Mouse (Mus musculus): ENCODE data around the gene Ints5. TPM values are rescaled to one million over a fixed set of nuclear protein-coding genes. Genes with fewer than 3 reads are reported as not detected.

The Ints5 gene
- total and polyA plus RNA-seq, 2 experiments from 2014 or later, result 20.2 to 37.8 TPM

- ATAC-seq (ENCODE audit: low FRiP score) (no peak), DNase-seq (ENCODE audit: low spot score) (no peak)
- Histone ChIP-seq H3K4me2 (ENCODE audit: low read depth, low read length, poor library complexity, severe bottlenecking) (no peak overlapping the region), H3K27me3 (ENCODE audit: insufficient read depth, low read length) (no peaks in the 10 kb centered on the region), H3K4me1 (ENCODE audit: insufficient read depth, low read length) (no peaks in the 10 kb centered on the region; the same call in 1 of the 2 replicates), H3K36me3 (ENCODE audit: insufficient read depth, low read length) (peaks cover 44% of the 10 kb centered on the region), H3K9ac (replicated peaks; ENCODE audit: low read length, poor library complexity, severe bottlenecking) (no peak overlapping the region), H3K4me3 (ENCODE audit: low read depth, low read length) (no peak overlapping the region), H3K9me3 (ENCODE audit: low read length) (no peaks in the 10 kb centered on the region), H3K27ac (ENCODE audit: low read depth, low read length) (no peak overlapping the region)
- no peak for TF ChIP-seq CTCF (IDR thresholded peaks at IDR 0.05)
- 94% methylated on average over 5 of the region's 5 CpGs for WGBS
Measured at GRCm38 (mm10) chr19:8903412-8903811, 10.6 kb downstream of the Ints5 start.

DNA sequence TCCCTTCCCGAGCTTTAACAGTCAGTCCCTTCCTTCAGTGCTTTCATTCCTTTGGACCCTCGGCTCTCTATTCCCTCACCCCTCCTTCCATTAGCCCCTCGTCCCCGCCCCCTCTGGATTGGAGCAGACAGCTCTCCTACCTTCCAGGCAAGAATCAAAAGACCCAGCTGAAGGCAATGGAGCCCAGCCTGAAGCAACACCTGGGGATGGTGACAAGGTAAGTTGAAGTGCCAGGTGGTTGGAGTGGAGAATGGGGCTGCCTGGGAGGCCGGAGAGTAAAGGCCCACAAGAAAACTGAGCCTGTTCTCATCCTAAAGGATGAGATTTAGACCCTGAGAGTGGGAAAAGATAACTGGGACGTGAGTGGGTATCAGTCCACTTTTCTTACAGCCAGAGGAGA lies 15.7 kb downstream of the Ints5 start:
- no peak overlapping the region for H3K4me3 ChIP-seq (ENCODE audit: low read depth, low read length)
- no peaks in the 10 kb centered on the region for H3K4me1 ChIP-seq (ENCODE audit: insufficient read depth, low read length)
- no peaks in the 10 kb centered on the region for H3K27me3 ChIP-seq (ENCODE audit: insufficient read depth, low read length)
- H3K9ac ChIP-seq (replicated peaks; ENCODE audit: low read length, poor library complexity, severe bottlenecking), result no peak overlapping the region
- no peak for ATAC-seq (ENCODE audit: low FRiP score)
- H3K27ac ChIP-seq (ENCODE audit: low read depth, low read length), result no peak overlapping the region
- H3K9me3 ChIP-seq (ENCODE audit: low read length), result no peaks in the 10 kb centered on the region
- no peak overlapping the region for H3K4me2 ChIP-seq (ENCODE audit: low read depth, low read length, poor library complexity, severe bottlenecking)
- WGBS, result 91% methylated on average over 6 of the region's 6 CpGs
- no peak for TF ChIP-seq CTCF (IDR thresholded peaks at IDR 0.05)
- H3K36me3 ChIP-seq (ENCODE audit: insufficient read depth, low read length), result peaks cover 87% of the 10 kb centered on the region
- DNase-seq (ENCODE audit: low spot score), result no peak

DNA sequence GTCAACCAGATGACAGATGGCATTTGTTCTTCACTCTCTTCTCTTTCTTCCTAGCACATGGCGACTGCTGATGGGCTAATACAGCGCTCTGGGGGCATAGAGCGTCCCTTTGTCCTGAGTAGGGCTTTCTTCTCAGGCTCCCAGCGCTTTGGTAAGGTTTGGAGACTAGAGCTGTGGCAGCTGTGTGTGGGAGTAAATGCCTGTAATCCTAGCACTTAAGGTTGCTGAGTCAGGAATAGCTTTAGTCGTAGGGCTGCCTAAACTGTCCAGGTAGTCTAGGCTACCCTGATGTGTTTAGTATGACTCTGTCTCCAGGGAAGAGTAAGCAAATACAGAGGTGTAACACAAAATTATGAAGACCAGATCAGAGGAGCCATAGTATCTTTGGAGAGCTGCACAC lies 19.0 kb downstream of the Ints5 start:
- Histone ChIP-seq H3K27me3 (ENCODE audit: insufficient read depth, low read length) (no peaks in the 10 kb centered on the region), H3K36me3 (ENCODE audit: insufficient read depth, low read length) (peaks cover 90% of the 10 kb centered on the region), H3K4me2 (ENCODE audit: low read depth, low read length, poor library complexity, severe bottlenecking) (no peak overlapping the region), H3K9ac (replicated peaks; ENCODE audit: low read length, poor library complexity, severe bottlenecking) (no peak overlapping the region), H3K4me1 (ENCODE audit: insufficient read depth, low read length) (no peaks in the 10 kb centered on the region), H3K4me3 (ENCODE audit: low read depth, low read length) (no peak overlapping the region), H3K27ac (ENCODE audit: low read depth, low read length) (no peak overlapping the region), H3K9me3 (ENCODE audit: low read length) (no peaks in the 10 kb centered on the region)
- WGBS, result 89% methylated on average over 5 of the region's 5 CpGs
- no peak for TF ChIP-seq CTCF (IDR thresholded peaks at IDR 0.05)
- ATAC-seq (ENCODE audit: low FRiP score) (no peak), DNase-seq (ENCODE audit: low spot score) (no peak)

GRCm38 (mm10) chr19:8914212-8914611 lies 21.4 kb downstream of the Ints5 start:
- H3K4me3 ChIP-seq (ENCODE audit: low read depth, low read length), result no peak overlapping the region
- DNase-seq (ENCODE audit: low spot score) (no peak), ATAC-seq (ENCODE audit: low FRiP score) (no peak)
- H3K9ac ChIP-seq (replicated peaks; ENCODE audit: low read length, poor library complexity, severe bottlenecking), result no peak overlapping the region
- no peak overlapping the region for H3K4me2 ChIP-seq (ENCODE audit: low read depth, low read length, poor library complexity, severe bottlenecking)
- peaks cover 67% of the 10 kb centered on the region for H3K36me3 ChIP-seq (ENCODE audit: insufficient read depth, low read length)
- no peaks in the 10 kb centered on the region for H3K9me3 ChIP-seq (ENCODE audit: low read length)
- H3K4me1 ChIP-seq (ENCODE audit: insufficient read depth, low read length), result no peaks in the 10 kb centered on the region
- H3K27ac ChIP-seq (ENCODE audit: low read depth, low read length), result no peak overlapping the region
- 96% methylated on average over 3 of the region's 3 CpGs for WGBS
- no peaks in the 10 kb centered on the region for H3K27me3 ChIP-seq (ENCODE audit: insufficient read depth, low read length)
- TF ChIP-seq CTCF (IDR thresholded peaks at IDR 0.05), result no peak

DNA sequence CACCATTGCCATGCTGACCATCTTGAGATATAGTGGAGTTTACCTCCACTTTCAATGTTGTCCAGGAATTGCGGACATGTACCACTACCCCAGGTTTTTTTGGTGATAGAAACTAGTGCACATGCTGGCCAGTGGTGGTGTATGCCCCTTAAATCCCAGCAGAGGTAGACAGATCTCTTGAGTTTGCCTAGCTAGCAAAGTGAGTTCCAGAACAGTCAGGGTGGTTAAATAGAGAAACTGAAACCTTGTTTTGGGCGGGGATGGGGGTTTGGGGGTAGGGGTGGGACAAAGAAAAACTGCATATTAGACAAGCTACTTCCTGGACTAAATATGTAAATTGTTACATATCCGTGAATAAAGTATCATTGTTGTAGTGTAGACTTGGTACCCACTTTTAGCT lies 26.2 kb downstream of the Ints5 start:
- H3K4me1 ChIP-seq (ENCODE audit: insufficient read depth, low read length), result peaks cover 5% of the 10 kb centered on the region; the same call in 1 of the 2 replicates
- no peaks in the 10 kb centered on the region for H3K27me3 ChIP-seq (ENCODE audit: insufficient read depth, low read length)
- 93% methylated on average over 3 of the region's 3 CpGs for WGBS
- DNase-seq (ENCODE audit: low spot score), result no peak
- no peaks in the 10 kb centered on the region for H3K9me3 ChIP-seq (ENCODE audit: low read length)
- no peak overlapping the region for H3K4me2 ChIP-seq (ENCODE audit: low read depth, low read length, poor library complexity, severe bottlenecking)
- no peak overlapping the region for H3K4me3 ChIP-seq (ENCODE audit: low read depth, low read length)
- TF ChIP-seq CTCF (IDR thresholded peaks at IDR 0.05), result no peak
- H3K9ac ChIP-seq (replicated peaks; ENCODE audit: low read length, poor library complexity, severe bottlenecking), result no peak overlapping the region
- no peak for ATAC-seq (ENCODE audit: low FRiP score)
- no peak overlapping the region for H3K27ac ChIP-seq (ENCODE audit: low read depth, low read length)
- H3K36me3 ChIP-seq (ENCODE audit: insufficient read depth, low read length), result peaks cover 23% of the 10 kb centered on the region

DNA sequence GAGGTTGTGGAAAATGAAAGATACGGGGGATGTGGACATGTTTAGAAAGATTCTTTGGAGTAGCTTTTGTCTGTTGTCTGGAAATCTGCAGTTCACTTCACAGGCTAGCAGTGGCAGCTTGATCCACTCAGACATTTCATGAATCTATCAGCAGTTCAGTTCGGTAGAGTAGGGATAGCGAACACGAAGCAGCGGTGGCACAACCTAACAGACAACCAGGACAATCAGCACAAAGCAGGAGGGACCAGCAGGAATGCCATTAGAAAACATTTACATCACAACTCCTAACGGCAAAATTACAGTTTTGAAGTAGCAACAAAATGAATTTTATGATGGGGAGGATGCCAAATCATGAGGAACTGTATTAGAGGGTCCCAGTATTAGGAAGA lies 26.9 kb downstream of the Ints5 start:
- 62% methylated on average over 6 of the region's 6 CpGs for WGBS
- ATAC-seq (ENCODE audit: low FRiP score) (no peak), DNase-seq (ENCODE audit: low spot score) (no peak)
- H3K9ac ChIP-seq (replicated peaks; ENCODE audit: low read length, poor library complexity, severe bottlenecking), result no peak overlapping the region
- peaks cover 5% of the 10 kb centered on the region; the same call in 1 of the 2 replicates for H3K4me1 ChIP-seq (ENCODE audit: insufficient read depth, low read length)
- no peaks in the 10 kb centered on the region for H3K9me3 ChIP-seq (ENCODE audit: low read length)
- H3K27me3 ChIP-seq (ENCODE audit: insufficient read depth, low read length), result no peaks in the 10 kb centered on the region
- H3K4me2 ChIP-seq (ENCODE audit: low read depth, low read length, poor library complexity, severe bottlenecking), result peak overlapping the region; percentile 86
- peak overlapping the region; percentile 78 for H3K27ac ChIP-seq (ENCODE audit: low read depth, low read length)
- no peak for TF ChIP-seq CTCF (IDR thresholded peaks at IDR 0.05)
- H3K4me3 ChIP-seq (ENCODE audit: low read depth, low read length), result peak overlapping the region; percentile 85
- H3K36me3 ChIP-seq (ENCODE audit: insufficient read depth, low read length), result peaks cover 17% of the 10 kb centered on the region

Data from midbrain, postnatal 0 days (tissue).